Mouse (Mus musculus): ENCODE measurements around the gene Matn1.

The Matn1 gene

DNA sequence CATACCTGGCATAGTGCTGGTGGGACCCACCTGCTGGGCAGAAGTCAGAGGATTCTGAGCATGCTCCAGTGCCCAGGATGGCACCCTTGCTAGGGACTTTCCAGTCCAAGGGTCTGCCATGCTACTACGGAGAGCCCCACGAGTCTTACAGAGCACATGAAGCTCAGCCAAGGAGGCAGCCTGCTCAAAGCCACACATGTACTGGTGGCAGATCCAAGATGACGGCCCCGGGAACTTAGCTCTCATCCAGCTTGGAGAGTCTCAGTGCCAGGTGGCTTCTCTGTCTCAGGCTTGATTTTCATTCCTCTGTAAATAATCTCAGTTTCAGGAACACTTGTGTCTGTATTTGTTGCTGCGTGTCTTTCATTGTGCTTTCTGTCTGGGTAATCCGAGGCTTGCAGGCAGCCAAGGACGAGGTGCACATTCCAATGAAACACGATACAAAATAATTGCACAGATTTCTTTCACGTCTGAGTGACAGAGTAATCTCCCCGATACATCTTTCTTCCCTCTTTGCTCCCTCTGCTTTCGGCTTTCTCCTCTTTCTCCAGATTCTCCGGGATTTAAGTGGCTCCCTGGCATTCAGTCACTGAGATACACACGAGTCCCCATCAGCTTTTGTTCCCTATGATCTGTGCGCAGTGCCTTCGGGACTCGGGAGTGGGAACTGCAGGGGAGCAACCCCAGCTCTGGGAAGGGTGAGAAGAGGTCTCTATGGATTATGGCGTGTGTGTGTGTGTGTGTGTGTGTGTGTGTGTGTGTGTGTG, 40.4 kb downstream of the Matn1 start:
- no peak for DNase-seq (ENCODE audit: low read depth, low spot score)

DNA sequence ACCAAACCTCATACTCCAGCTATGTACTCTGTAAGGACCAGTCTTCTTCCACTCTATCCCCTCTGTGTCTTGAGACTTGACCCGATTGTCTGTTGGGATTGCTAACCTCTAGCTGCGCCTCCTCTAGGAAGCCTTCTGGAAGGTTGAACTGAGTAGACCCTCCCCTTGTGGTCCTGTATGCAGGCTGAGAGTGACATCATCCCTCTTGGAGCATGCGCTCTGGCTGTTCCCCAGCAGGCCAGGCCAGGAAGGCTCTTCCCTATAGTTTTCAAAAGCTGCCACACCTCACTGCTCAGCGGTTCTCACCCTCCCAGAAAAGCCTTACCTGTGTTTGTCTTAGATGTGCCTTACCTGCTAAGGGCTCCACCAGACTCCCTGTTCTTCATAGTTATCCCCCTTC, 42.9 kb downstream of the Matn1 start:
- DNase-seq (ENCODE audit: low read depth, low spot score): no peak

DNA sequence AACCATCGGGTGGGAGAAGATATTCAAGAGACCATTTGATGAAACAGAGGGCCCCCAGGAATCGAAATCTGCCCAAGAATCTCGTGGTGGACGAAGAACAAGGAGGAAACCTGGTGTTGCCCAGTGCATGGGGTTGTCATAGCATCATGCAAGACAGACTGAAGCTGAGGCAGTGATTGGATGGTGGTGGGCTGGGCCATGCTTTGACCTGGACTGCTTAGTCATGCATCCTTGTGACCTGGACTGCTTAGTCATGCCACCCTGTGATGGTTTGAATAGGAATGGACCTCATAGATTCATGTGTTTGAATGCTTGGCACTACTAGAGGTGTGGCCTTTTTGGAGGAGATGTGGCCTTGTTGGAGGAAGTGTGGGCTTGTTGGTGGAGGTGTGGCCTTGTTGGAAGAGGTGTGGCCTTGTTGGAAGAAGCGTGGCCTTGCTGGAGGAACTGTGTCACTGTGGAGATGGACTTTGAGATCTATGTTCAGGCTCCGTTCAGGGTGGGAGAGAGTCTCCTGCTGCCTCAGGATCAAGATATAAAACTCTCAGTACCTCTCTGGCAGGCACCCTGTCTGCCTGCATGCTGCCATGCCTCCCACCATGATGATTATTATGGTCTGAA, 44.1 kb downstream of the Matn1 start:
- no peak for DNase-seq (ENCODE audit: low read depth, low spot score)

DNA sequence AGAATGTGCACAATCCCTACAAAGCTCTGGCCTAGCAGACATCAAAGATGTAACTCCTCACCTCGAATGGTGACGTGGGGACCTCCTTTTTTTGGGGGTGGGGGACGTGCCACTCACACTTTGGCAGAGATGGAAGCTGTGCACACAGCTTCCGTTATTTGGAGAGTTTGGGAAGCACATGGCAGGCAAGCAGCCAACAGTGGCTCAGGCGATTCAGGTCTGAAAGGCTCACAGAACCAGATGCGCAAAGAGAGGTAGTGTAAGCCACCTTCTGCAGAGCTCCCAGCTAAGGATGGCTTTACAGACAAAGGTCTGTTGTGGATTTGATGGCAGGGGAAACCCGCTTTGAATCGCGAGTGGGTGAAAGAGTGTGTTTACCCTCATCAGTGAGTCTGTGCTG, 45.0 kb downstream of the Matn1 start:
- no peak for DNase-seq (ENCODE audit: low read depth, low spot score)

DNA sequence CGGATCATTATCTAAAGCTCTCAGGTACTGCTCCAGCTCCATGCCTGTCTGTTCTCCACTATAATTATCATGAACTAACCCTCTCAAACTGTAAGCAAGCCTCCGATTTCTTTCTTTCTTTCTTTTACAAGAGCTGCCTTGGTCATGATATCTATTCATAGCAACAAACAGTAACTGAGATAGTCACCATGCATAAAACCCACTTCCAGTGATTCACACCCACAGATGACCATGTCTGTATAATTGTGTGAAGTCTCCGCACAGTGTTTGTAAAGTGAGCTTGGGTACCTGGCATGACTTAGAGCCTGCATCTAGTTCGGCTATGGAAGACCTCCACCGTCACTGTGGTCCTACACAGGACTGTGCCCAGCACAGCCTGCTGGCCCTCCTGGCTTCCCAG, 46.8 kb downstream of the Matn1 start:
- no peak for DNase-seq (ENCODE audit: low read depth, low spot score)

DNA sequence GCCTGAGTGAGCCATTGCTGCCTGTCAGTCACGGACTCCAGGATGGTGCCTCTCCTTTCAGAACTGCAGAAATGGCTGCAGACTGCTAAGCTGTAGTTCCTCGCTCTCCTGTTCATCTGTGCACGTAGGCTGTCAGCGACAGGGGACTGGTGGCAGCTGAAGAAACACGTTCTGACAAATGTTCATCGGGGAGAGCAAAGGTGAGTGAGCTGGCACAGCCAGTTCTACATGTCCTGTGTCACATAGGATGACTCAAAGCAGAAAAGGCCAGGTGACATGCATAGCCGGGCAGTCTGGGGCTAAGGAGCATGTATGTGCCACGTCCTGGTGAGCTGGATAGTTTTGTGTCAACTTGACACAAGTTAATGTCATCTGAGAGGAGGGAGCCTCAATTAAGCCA, 50.4 kb downstream of the Matn1 start:
- no peak for DNase-seq (ENCODE audit: low read depth, low spot score)

DNA sequence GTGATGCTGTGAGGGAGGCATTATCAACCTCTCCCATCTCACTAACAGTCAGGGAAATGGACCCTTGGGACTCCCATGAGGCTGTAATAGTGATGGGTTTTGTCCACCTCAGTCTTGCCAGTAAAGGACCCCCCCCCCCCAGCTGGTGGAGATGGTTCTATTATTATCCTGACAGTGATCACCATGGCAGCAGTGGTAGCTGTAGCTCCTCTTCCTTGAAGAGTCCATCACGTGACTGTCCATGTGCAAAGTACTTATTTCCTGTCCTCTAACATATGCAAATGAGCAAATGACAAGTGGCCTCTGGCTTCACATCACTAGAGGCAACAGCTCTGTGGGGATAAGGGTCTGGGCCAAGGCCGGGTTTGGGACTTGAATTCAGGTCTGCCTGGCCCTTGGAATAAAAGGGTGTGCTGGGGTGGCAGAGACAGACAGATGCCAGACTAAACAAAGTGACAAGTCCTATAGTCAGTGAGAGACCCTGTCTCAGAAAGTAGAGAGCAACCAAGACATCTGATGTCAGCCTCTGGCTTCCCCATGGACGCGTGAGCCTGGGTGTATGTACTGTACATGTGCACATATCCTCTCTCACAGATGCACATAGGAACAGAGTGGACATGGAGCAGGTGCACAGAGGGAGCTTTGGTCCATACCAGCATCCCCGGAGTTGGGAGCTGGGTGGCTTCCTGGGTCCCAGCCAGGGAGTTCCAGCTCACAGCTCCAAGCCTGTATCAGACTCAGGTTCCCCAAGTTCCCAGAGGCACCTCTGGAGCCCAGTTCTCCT, 55.8 kb downstream of the Matn1 start:
- DNase-seq (ENCODE audit: low read depth, low spot score): no peak

DNA sequence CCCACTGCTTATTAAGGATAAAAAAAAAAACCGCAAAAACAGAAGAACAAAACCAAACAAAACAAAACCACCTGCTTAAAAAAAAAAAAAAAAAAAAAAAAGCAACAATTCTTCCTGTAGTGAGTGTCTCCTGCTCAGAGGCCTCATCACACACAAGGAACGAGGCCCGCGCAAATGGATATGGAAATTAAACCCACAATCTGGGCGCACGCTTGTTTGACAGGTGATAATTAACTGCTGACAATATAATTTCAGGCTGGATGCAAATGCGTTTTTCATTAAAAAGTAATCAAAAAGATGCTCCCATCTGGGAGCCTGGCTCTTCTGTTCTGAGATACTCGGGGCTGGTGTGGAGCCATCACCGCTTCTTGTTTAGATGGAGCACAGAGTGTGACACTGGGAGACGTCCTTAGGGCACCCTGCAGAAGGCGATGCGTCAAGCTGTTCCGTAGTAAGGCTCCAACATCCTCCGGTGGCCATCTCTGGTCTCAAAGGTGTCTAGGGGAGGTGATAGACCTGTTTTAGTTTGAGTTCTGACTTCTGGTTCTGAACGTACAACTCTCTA, 56.5 kb downstream of the Matn1 start:
- no peak for DNase-seq (ENCODE audit: low read depth, low spot score)

All from forelimb bud, embryonic 11.5 days (tissue).